In the genomic region with DNA sequence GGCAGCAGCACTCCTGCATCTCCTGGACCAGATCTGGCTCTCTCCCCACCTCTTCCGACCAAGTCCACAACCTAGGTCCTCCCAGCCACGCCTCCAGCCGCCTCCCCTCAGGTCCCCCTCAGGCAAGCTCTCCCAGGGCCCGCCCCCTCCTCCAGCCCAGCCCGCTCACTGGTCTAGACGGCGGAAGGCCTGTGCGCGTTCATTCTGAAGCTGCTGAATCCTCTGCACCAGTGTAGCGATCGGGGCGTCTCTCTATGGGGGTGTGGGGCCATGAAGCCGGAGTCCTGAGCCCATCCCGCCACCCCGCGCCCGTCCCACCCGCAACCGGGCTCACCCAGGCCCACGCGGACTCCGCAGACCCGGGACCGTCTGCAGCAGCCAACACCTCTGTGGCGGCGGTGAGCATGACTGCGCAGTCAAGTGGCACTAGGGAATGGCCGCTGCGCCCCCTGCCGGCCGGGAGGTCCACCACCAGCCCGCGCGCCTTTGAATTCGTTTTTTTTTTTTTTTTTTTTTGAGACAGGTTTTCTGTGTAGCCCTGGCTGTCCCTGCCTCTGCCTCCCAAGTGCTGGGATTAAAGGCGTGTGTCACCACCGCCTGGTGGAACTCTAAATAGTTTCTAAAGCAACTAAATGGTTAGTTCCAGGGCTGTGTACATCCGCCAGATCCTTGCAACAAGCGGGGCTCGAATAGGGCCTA, we compare ENCODE assay signal across 8 mouse cellular contexts. TPM values are rescaled to one million over a fixed set of nuclear protein-coding genes. Genes with fewer than 3 reads are reported as not detected.
DNase-seq lines count a peak whose midpoint lies in the region; ATAC-seq lines count a peak whose summit lies in the region.

Gene Rex1bd (minus strand): TSS at position 425 of the 699 bp plus-strand sequence.

- H3K4me2 ChIP-seq in intestine, embryonic 14.5 days (ENCODE audit: low read length) = peak within 1 kb of the TSS; percentile 59

- peak within 1 kb of the TSS; percentile 76 for H3K27ac ChIP-seq in intestine, embryonic 14.5 days (ENCODE audit: low read depth)

- ATAC-seq in intestine, embryonic 14.5 days (replicated peaks; ENCODE audit: low FRiP score, low TSS enrichment, low read depth) = peak; percentile 85

- H3K9ac ChIP-seq in intestine, embryonic 14.5 days (ENCODE audit: low read length) = peak within 1 kb of the TSS; percentile 67

- H3K9me3 ChIP-seq in intestine, embryonic 14.5 days (ENCODE audit: control insufficient read depth, low read length) = no peaks in the 10 kb centered on the region

- intact Hi-C loops in gastrocnemius, postnatal 14 days (cut with DNase I; ENCODE audit: low total_unique reads) = no loop called here
- intact Hi-C loops in left cerebral cortex, postnatal 14 days (cut with DNase I) = loop anchor here (5.0 kb wide), 1 partner anchor 164 kb away; no protein-coding TSS in a partner anchor

- H3K4me1 ChIP-seq in intestine, embryonic 14.5 days (replicated peaks; ENCODE audit: control insufficient read depth, insufficient read depth, low read length) = peaks cover 27% of the 10 kb centered on the region

- DNase-seq in adipocyte (ENCODE audit: low spot score) = peak; percentile 96
- peak; percentile 96 for DNase-seq in embryo, embryonic 10 days (ENCODE audit: low spot score)
- DNase-seq in gastrocnemius, postnatal 14 days = peak; percentile 92
- peak; percentile 99 for DNase-seq in intestine, embryonic 14.5 days (ENCODE audit: low spot score)
- DNase-seq in left cerebral cortex, postnatal 14 days (ENCODE audit: low spot score in 2 of 2) = peak; percentile 94
- peak; percentile 94 for DNase-seq in mesoderm, embryonic 11.5 days (ENCODE audit: low read depth, low spot score)
- DNase-seq in right cerebral cortex, postnatal 36 days (ENCODE audit: low spot score in 2 of 2) = peak; percentile 87 to 90
- DNase-seq in yolk sac, embryonic 10.5 days (ENCODE audit: low spot score) = peak; percentile 99

- H3K36me3 ChIP-seq in intestine, embryonic 14.5 days (ENCODE audit: control insufficient read depth, insufficient read depth, low read length) = peaks cover 26% of the 10 kb centered on the region

- peak within 1 kb of the TSS; percentile 78 for H3K4me3 ChIP-seq in intestine, embryonic 14.5 days (ENCODE audit: low read depth, low read length)

- peaks cover 24% of the 10 kb centered on the region for H3K27me3 ChIP-seq in intestine, embryonic 14.5 days (replicated peaks; ENCODE audit: control insufficient read depth, insufficient read depth, low read length)

- 3% methylated on average over 40 of the region's 40 CpGs for WGBS in intestine, embryonic 14.5 days

RNA-seq across cellular contexts. Expression of gene Rex1bd, which starts in this region (rescaled TPM):
- 100 to 1,000 TPM; 118 to 122 TPM for total RNA-seq in gastrocnemius, postnatal 14 days (2021)
- 130 and 136 TPM in 2 replicates for polyA plus RNA-seq in intestine, embryonic 14.5 days (2014; fragmentation: Nextera tagmentation; extraction: Ambion mirVana)
- total RNA-seq in left cerebral cortex, postnatal 14 days (2021) = 10 to 100 TPM; 96.6 to 99.7 TPM

Comparison
In these comparisons a context has a peak if more than half of its experiments do, and no peak if none do; other contexts are left out.
1. Peak in every context shown above with its lines: DNase-seq, ATAC-seq, H3K4me3 ChIP-seq and H3K27ac ChIP-seq.